Mouse (Mus musculus) myocyte (in vitro differentiated cells): ENCODE results near the gene 0610040J01Rik. TPM values are rescaled to one million over a fixed set of nuclear protein-coding genes. Genes with fewer than 3 reads are reported as not detected.

Source experiments
- H3K27me3 ChIP-seq: one replicate; pipeline ENCODE4 v1.6.1; 2011; ENCODE audit not compliant: control insufficient read depth, insufficient read depth, insufficient read length
- H3K36me3 ChIP-seq: one replicate; pipeline ENCODE4 v1.6.1; 2011; ENCODE audit not compliant: control insufficient read depth, insufficient read depth
- H3K4me2 ChIP-seq: one replicate; pipeline ENCODE4 v1.6.1; 2011; ENCODE audit warnings: low read depth, control low read depth
- H3K4me3 ChIP-seq: one replicate; pipeline ENCODE4 v1.5.1; 2011; ENCODE audit warnings: mild to moderate bottlenecking, control low read depth, moderate library complexity
- H3K79me2 ChIP-seq: one replicate; pipeline ENCODE4 v1.6.1; 2011; ENCODE audit not compliant: control insufficient read depth, insufficient read depth
- H3ac ChIP-seq: one replicate; pipeline ENCODE4 v1.6.1; 2011; ENCODE audit not compliant: control insufficient read depth, insufficient read length
- CEBPB ChIP-seq: IDR thresholded peaks from 2 replicates; pipeline ENCODE4 v1.6.1; 2011; ENCODE audit warnings: mild to moderate bottlenecking, moderate library complexity; ENCODE audit not compliant: poor library complexity, insufficient read depth, severe bottlenecking
- E2F4 ChIP-seq: IDR thresholded peaks from one replicate; pipeline ENCODE4 v1.6.1; 2011; ENCODE audit warnings: mild to moderate bottlenecking, control low read depth, moderate library complexity; ENCODE audit not compliant: insufficient read depth
- MAX ChIP-seq: IDR thresholded peaks from one replicate; pipeline ENCODE4 v1.6.1; 2011; ENCODE audit warnings: low read depth, mild to moderate bottlenecking, control low read depth
- MYOD1 ChIP-seq, 3 experiments: IDR thresholded peaks; one replicate each; pipeline ENCODE4 v1.6.1; 2011; ENCODE audit warnings: control low read depth in 2 of 3, low read depth in 2 of 3, mild to moderate bottlenecking in 2 of 3, moderate library complexity in 1 of 3; ENCODE audit not compliant: insufficient read length in 2 of 3, control insufficient read depth in 1 of 3
- MYOG ChIP-seq, 3 experiments: IDR thresholded peaks; one replicate each; pipeline ENCODE4 v1.6.1; 2011; ENCODE audit warnings: control low read depth in 2 of 3, low read depth in 2 of 3, mild to moderate bottlenecking in 2 of 3; ENCODE audit not compliant: insufficient read length in 2 of 3, control insufficient read depth in 1 of 3, insufficient read depth in 1 of 3
- POLR2A ChIP-seq: IDR thresholded peaks from one replicate; pipeline ENCODE4 v1.6.1; 2011; ENCODE audit warnings: low read depth, mild to moderate bottlenecking, control low read depth, moderate library complexity; ENCODE audit not compliant: insufficient read length
- POLR2AphosphoS2 ChIP-seq: IDR thresholded peaks from one replicate; pipeline ENCODE4 v1.6.1; 2011; ENCODE audit warnings: low read depth, control low read depth; ENCODE audit not compliant: insufficient read length
- REST ChIP-seq: IDR thresholded peaks from one replicate; pipeline ENCODE4 v1.6.1; 2011; ENCODE audit warnings: mild to moderate bottlenecking, control low read depth, moderate library complexity; ENCODE audit not compliant: insufficient read depth, insufficient read length
- SRF ChIP-seq: IDR thresholded peaks from one replicate; pipeline ENCODE4 v1.6.1; 2011; ENCODE audit warnings: low read depth; ENCODE audit not compliant: control insufficient read depth, insufficient read length
- TCF12 ChIP-seq: IDR thresholded peaks from one replicate; pipeline ENCODE4 v1.6.1; 2011; ENCODE audit warnings: mild to moderate bottlenecking, control low read depth; ENCODE audit not compliant: poor library complexity, insufficient read depth, severe bottlenecking
- TCF3 ChIP-seq: IDR thresholded peaks from one replicate; pipeline ENCODE4 v1.6.1; 2011; ENCODE audit warnings: low read depth, control low read depth; ENCODE audit not compliant: insufficient read length
- USF1 ChIP-seq: IDR thresholded peaks from one replicate; pipeline ENCODE4 v1.6.1; 2011; ENCODE audit warnings: low read depth, mild to moderate bottlenecking, control low read depth, moderate library complexity
- polyA plus RNA-seq: library from polyadenylated mRNA; unstranded; fragments of >200 nt; fragmentation: generic; extraction: Trizol; gene quantifications from one replicate; pipeline ENCODE4 v1.2.1, GENCODE M21; 2012; ENCODE audit warnings: missing spikeins

0610040J01Rik gene
- polyA plus RNA-seq, 1 experiment, result not detected

- no peak overlapping the region for H3ac ChIP-seq
- no peak overlapping the region for H3K4me2 ChIP-seq
- H3K4me3 ChIP-seq, result no peak overlapping the region
- H3K79me2 ChIP-seq, result no peaks in the 10 kb centered on the region
- H3K27me3 ChIP-seq, result no peaks in the 10 kb centered on the region
- no peak for TF ChIP-seq POLR2A
- H3K36me3 ChIP-seq, result no peaks in the 10 kb centered on the region
Measured at GRCm38 (mm10) chr5:63823362-63824332, 11.5 kb downstream of the 0610040J01Rik start.

- Histone ChIP-seq H3K4me2 (no peak overlapping the region), H3ac (no peak overlapping the region), H3K36me3 (no peaks in the 10 kb centered on the region), H3K27me3 (no peaks in the 10 kb centered on the region), H3K4me3 (no peak overlapping the region), H3K79me2 (no peaks in the 10 kb centered on the region)
- no peak for TF ChIP-seq TCF12
- TF ChIP-seq POLR2AphosphoS2, result no peak
- TF ChIP-seq MAX, result no peak
- no peak for TF ChIP-seq USF1
- TF ChIP-seq SRF, result no peak
- no peak for TF ChIP-seq POLR2A
- no peak for TF ChIP-seq TCF3
- no peak for TF ChIP-seq REST
- no peak for TF ChIP-seq MYOD1 (IDR thresholded peaks at IDR 0.05; ENCODE audit: control insufficient read depth in 1 of 3, insufficient read length in 2 of 3, low read depth in 2 of 3)
- TF ChIP-seq MYOG (IDR thresholded peaks at IDR 0.05; ENCODE audit: control insufficient read depth in 1 of 3, insufficient read depth in 1 of 3, insufficient read length in 2 of 3, low read depth in 2 of 3), result no peak
- no peak for TF ChIP-seq CEBPB
- no peak for TF ChIP-seq E2F4
Measured at GRCm38 (mm10) chr5:63824599-63825350, 12.6 kb downstream of the 0610040J01Rik start.

GRCm38 (mm10) chr5:63825881-63826280 lies 13.7 kb downstream of the 0610040J01Rik start:
- H3K4me2 ChIP-seq, result no peak overlapping the region
- H3K79me2 ChIP-seq, result no peaks in the 10 kb centered on the region
- no peaks in the 10 kb centered on the region for H3K36me3 ChIP-seq
- no peak for TF ChIP-seq CEBPB
- no peak for TF ChIP-seq E2F4
- no peak for TF ChIP-seq TCF3
- TF ChIP-seq TCF12, result no peak
- TF ChIP-seq MYOG (IDR thresholded peaks at IDR 0.05; ENCODE audit: control insufficient read depth in 1 of 3, insufficient read depth in 1 of 3, insufficient read length in 2 of 3, low read depth in 2 of 3), result no peak
- no peak for TF ChIP-seq MYOD1 (IDR thresholded peaks at IDR 0.05; ENCODE audit: control insufficient read depth in 1 of 3, insufficient read length in 2 of 3, low read depth in 2 of 3)
- TF ChIP-seq SRF, result no peak
- no peak for TF ChIP-seq USF1
- no peak for TF ChIP-seq MAX
- TF ChIP-seq POLR2AphosphoS2, result no peak
- TF ChIP-seq REST, result no peak
- no peak for TF ChIP-seq POLR2A
- H3ac ChIP-seq, result no peak overlapping the region
- no peak overlapping the region for H3K4me3 ChIP-seq
- H3K27me3 ChIP-seq, result no peaks in the 10 kb centered on the region

GRCm38 (mm10) chr5:63827006-63827405 lies 14.8 kb downstream of the 0610040J01Rik start:
- TF ChIP-seq USF1 (no peak), CEBPB (no peak), TCF3 (no peak), POLR2AphosphoS2 (no peak), MYOD1 (IDR thresholded peaks at IDR 0.05; ENCODE audit: control insufficient read depth in 1 of 3, insufficient read length in 2 of 3, low read depth in 2 of 3) (no peak), SRF (no peak), TCF12 (no peak), MAX (no peak), MYOG (IDR thresholded peaks at IDR 0.05; ENCODE audit: control insufficient read depth in 1 of 3, insufficient read depth in 1 of 3, insufficient read length in 2 of 3, low read depth in 2 of 3) (no peak), POLR2A (no peak), REST (no peak)
- Histone ChIP-seq H3K36me3 (no peaks in the 10 kb centered on the region), H3K4me3 (no peak overlapping the region), H3K79me2 (no peaks in the 10 kb centered on the region), H3ac (no peak overlapping the region), H3K27me3 (no peaks in the 10 kb centered on the region), H3K4me2 (no peak overlapping the region)
